Mouse (Mus musculus) bone marrow, adult 2 months (tissue): ENCODE results near the gene Ggt1. TPM values are rescaled to one million over a fixed set of nuclear protein-coding genes. Genes with fewer than 3 reads are reported as not detected.

Experiments
- H3K27ac ChIP-seq: fragments of 200-500 bp; 2 replicates; pipeline ENCODE4 v1.5.1; 2012; ENCODE audit warnings: low read depth, mild to moderate bottlenecking, control low read depth, inconsistent platforms, low read length; ENCODE audit not compliant: control insufficient read depth, poor library complexity, insufficient read depth
- H3K4me1 ChIP-seq: fragments of 200-500 bp; 2 replicates; pipeline ENCODE4 v1.6.1; 2011; ENCODE audit warnings: low read length; ENCODE audit not compliant: control insufficient read depth, insufficient read depth
- H3K4me3 ChIP-seq: fragments of 200-500 bp; replicated peaks from 2 replicates; pipeline ENCODE3; 2011; ENCODE audit warnings: mild to moderate bottlenecking, low read depth, low read length, control low read depth; ENCODE audit not compliant: control insufficient read depth
- CTCF ChIP-seq: fragments of 200-500 bp; IDR thresholded peaks from 2 replicates; pipeline ENCODE4 v1.5.1; 2011; ENCODE audit warnings: low read length, control low read depth; ENCODE audit not compliant: control insufficient read depth, insufficient read depth
- POLR2A ChIP-seq: fragments of 200-500 bp; IDR thresholded peaks from 2 replicates; pipeline ENCODE4 v1.6.1; 2011; ENCODE audit warnings: low read depth, mild to moderate bottlenecking, control low read depth, low read length, borderline replicate concordance; ENCODE audit not compliant: control insufficient read depth
- WGBS: fragments of 180-500 bp; shearing (Covaris S2); methylation state at CpG from one replicate; pipeline ENCODE4 v1.1.7; 2018; 5-methylcytosine and 5-hydroxymethylcytosine counted together
- polyA plus RNA-seq: library from polyadenylated mRNA; stranded (reverse); fragments of >200 nt; gene quantifications from 2 replicates; pipeline ENCODE4 v1.2.4, GENCODE M21; 2011; ENCODE audit warnings: low replicate concordance; ENCODE audit not compliant: missing spikeins, insufficient read depth, insufficient read length

Gene Ggt1
- polyA plus RNA-seq, 1 experiment: 11.4 TPM

- H3K4me1 ChIP-seq: no peaks in the 10 kb centered on the region
- H3K4me3 ChIP-seq: no peak overlapping the region
- 88% methylated on average over 8 of the region's 8 CpGs for WGBS
- TF ChIP-seq CTCF: no peak
- TF ChIP-seq POLR2A: no peak
- no peak overlapping the region for H3K27ac ChIP-seq
These were observed 73.2 kb downstream of the Ggt1 start for GRCm38 (mm10) chr10:75634610-75635009.

- 73% methylated on average over 14 of the region's 14 CpGs for WGBS
- no peaks in the 10 kb centered on the region for H3K4me1 ChIP-seq
- TF ChIP-seq POLR2A (no peak), CTCF (no peak)
- no peak overlapping the region for H3K27ac ChIP-seq
- H3K4me3 ChIP-seq: no peak overlapping the region
These were observed 73.8 kb downstream of the Ggt1 start for GRCm38 (mm10) chr10:75635019-75635692.

GRCm38 (mm10) chr10:75635693-75636055 lies 74.3 kb downstream of the Ggt1 start:
- no peaks in the 10 kb centered on the region for H3K4me1 ChIP-seq
- 7% methylated on average over 9 of the region's 9 CpGs for WGBS
- no peak overlapping the region for H3K4me3 ChIP-seq
- TF ChIP-seq CTCF (peak; percentile 97), POLR2A (no peak)
- no peak overlapping the region for H3K27ac ChIP-seq

Other genes starting within 250 kb of the Ggt1 start
- gene Adora2a, start 244.7 kb upstream of the Ggt1 start, polyA plus RNA-seq: 7.3 and 7.7 TPM in 2 replicates
- 1.5 and 3.2 TPM in 2 replicates for gene Upb1, start 160.5 kb upstream of the Ggt1 start, polyA plus RNA-seq
- gene Snrpd3, start 44.1 kb upstream of the Ggt1 start, polyA plus RNA-seq: 139 and 156 TPM in 2 replicates
- 37.6 and 48.3 TPM in 2 replicates for gene Gucd1, start 43.6 kb upstream of the Ggt1 start, polyA plus RNA-seq
- gene Lrrc75b, start 1.3 kb upstream of the Ggt1 start, polyA plus RNA-seq: 0.42 TPM in 1 of 2 replicates, not detected in the other
- gene Ggt5, start 27.7 kb downstream of the Ggt1 start, polyA plus RNA-seq: 13.4 and 23.1 TPM in 2 replicates
- gene Susd2, start 82.4 kb downstream of the Ggt1 start, polyA plus RNA-seq: 1.5 and 2.8 TPM in 2 replicates
- 26.2 and 55.3 TPM in 2 replicates for gene Cabin1, start 202.7 kb downstream of the Ggt1 start, polyA plus RNA-seq
- 9.3 and 20.0 TPM in 2 replicates for gene Ddt, start 211.8 kb downstream of the Ggt1 start, polyA plus RNA-seq
- not detected in 2 replicates for gene Gm20441, start 219.3 kb downstream of the Ggt1 start, polyA plus RNA-seq
- gene Gstt3, start 219.8 kb downstream of the Ggt1 start, polyA plus RNA-seq: 1.6 and 4.3 TPM in 2 replicates
- gene Gstt1, start 237.0 kb downstream of the Ggt1 start, polyA plus RNA-seq: 19.9 and 22.5 TPM in 2 replicates